Mouse (Mus musculus) forebrain, embryonic 16.5 days (tissue): ENCODE measurements around the gene Cfi. TPM values are rescaled to one million over a fixed set of nuclear protein-coding genes. Genes with fewer than 3 reads are reported as not detected.
A peak's percentile ranks its signal among the peaks of the same experiment; 100 is the strongest.

Experiments used
- ATAC-seq: fragments of 200-750 bp; cut with Nextera tagmentation; 2 replicates; pipeline ENCODE4 v1.8.0; 2017; ENCODE audit warnings: mild to moderate bottlenecking, moderate library complexity
- H3K27ac ChIP-seq: fragments of 300-500 bp; sonication (generic); 2 replicates; pipeline ENCODE4 v1.5.1; 2014; ENCODE audit warnings: low read length, control low read depth
- H3K27me3 ChIP-seq: fragments of 300-500 bp; sonication (generic); replicated peaks from 2 replicates; pipeline ENCODE4 v1.6.1; 2014; ENCODE audit warnings: low read length; ENCODE audit not compliant: control insufficient read depth, insufficient read depth
- H3K36me3 ChIP-seq: fragments of 300-500 bp; sonication (generic); 2 replicates; pipeline ENCODE4 v1.6.1; 2014; ENCODE audit not compliant: control insufficient read depth, insufficient read depth
- H3K4me1 ChIP-seq: fragments of 300-500 bp; sonication (generic); replicated peaks from 2 replicates; pipeline ENCODE4 v1.6.1; 2014; ENCODE audit warnings: low read length; ENCODE audit not compliant: control insufficient read depth, insufficient read depth
- H3K4me2 ChIP-seq: fragments of 300-500 bp; sonication (generic); 2 replicates; pipeline ENCODE4 v1.6.1; 2014; ENCODE audit warnings: mild to moderate bottlenecking, low read length, control low read depth
- H3K4me3 ChIP-seq: fragments of 300-500 bp; sonication (generic); replicated peaks from 2 replicates; pipeline ENCODE4 v1.5.1; 2014; ENCODE audit warnings: mild to moderate bottlenecking, low read length, control low read depth
- H3K9ac ChIP-seq: fragments of 300-500 bp; sonication (generic); replicated peaks from 2 replicates; pipeline ENCODE4 v1.6.1; 2014; ENCODE audit warnings: low read depth, low read length, control low read depth
- H3K9me3 ChIP-seq: fragments of 300-500 bp; sonication (generic); 2 replicates; pipeline ENCODE4 v1.6.1; 2016; ENCODE audit warnings: low read length; ENCODE audit not compliant: control insufficient read depth
- WGBS: fragments of 180-500 bp; shearing (Covaris S2); extraction: QIAGEN DNeasy Blood & Tissue Kit; methylation state at CpG from one replicate; pipeline ENCODE4 v1.1.7; 2014; 5-methylcytosine and 5-hydroxymethylcytosine counted together
- polyA plus RNA-seq: library from polyadenylated mRNA; unstranded; fragments of >200 nt; fragmentation: Nextera tagmentation; extraction: Ambion mirVana; gene quantifications from 2 replicates; pipeline ENCODE4 v1.2.1, GENCODE M21; 2015

The Cfi gene
- polyA plus RNA-seq, 1 experiment from 2014 or later = 0.22 TPM

DNA sequence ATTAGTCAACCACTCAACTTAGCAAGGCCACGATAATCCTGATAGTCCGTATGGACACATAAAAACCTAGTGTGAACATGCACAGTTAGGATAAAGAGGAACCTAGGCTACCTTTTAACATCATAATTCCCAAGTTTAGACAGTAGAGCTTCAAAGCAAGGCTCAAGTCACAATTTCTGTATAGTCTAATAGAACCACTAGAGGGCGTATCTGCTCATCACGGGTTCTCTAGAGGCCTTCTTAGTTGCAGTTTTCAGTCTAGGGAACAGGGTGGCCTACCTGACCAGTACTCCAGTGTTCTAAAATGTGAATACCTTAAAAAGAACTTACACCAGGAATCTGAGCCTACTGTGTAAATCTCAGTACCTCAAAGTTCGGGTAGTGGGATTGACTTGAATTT lies 12.4 kb upstream of the Cfi start:
- Histone ChIP-seq H3K4me2 (no peak overlapping the region), H3K4me1 (no peaks in the 10 kb centered on the region), H3K36me3 (peaks cover 24% of the 10 kb centered on the region), H3K9ac (no peak overlapping the region), H3K27me3 (no peaks in the 10 kb centered on the region), H3K27ac (no peak overlapping the region), H3K9me3 (no peaks in the 10 kb centered on the region), H3K4me3 (no peak overlapping the region)
- WGBS = 59% methylated on average over 5 of the region's 5 CpGs
- ATAC-seq = 0 out of 2 replicates have a peak, but pooled peaks have one; percentile 58

DNA sequence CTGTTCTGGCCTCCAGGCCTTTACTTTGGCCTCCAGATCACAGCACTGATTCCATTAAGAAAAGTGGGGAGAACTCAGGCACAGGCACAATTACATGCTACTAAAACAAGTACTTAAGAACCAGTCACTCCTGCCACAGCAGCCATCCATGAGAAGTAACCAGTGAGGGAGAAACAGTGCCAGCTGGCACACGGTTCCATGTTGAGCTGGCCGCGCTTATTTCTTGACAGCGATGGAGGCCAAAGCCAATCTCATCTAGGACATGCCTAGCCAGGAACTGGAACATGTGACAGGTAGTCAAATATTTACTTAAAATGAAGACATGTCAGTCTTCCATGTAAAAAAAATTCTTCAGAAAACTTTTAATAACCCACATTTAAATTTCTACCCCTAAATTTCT lies 11.5 kb upstream of the Cfi start:
- H3K27me3 ChIP-seq = no peaks in the 10 kb centered on the region
- no peak for ATAC-seq

DNA sequence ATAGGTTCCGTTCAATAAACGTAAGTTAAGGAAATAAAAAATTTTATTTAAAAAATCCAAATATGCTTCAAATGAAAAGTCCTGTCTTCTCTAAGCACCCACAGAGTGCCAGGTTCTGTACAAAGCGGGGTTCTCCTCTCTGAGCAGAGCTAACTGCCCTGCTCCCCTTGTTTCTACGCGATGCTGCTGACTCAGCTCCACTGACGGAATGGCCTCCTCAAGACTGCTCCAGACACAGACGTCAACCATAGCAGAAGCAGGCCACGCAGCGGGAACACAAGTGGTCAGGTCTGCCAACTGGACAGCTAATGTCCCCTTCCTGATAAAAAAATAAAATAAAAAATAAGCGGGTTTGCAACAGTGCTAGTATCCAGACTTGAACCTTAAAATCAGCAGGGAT lies 10.8 kb upstream of the Cfi start:
- Histone ChIP-seq H3K4me1 (peaks cover 13% of the 10 kb centered on the region), H3K27me3 (no peaks in the 10 kb centered on the region), H3K36me3 (peaks cover 24% of the 10 kb centered on the region), H3K4me2 (no peak overlapping the region), H3K27ac (no peak overlapping the region), H3K9me3 (no peaks in the 10 kb centered on the region), H3K4me3 (no peak overlapping the region), H3K9ac (no peak overlapping the region)
- WGBS = 94% methylated on average over 10 of the region's 10 CpGs
- no peak for ATAC-seq

More for the DNA sequence above, 11.5 kb upstream of the Cfi start:
- H3K4me1 ChIP-seq = peaks cover 5% of the 10 kb centered on the region; the same call in 1 of the 2 replicates
- H3K4me2 ChIP-seq = no peak overlapping the region
- H3K9ac ChIP-seq = no peak overlapping the region
- peaks cover 24% of the 10 kb centered on the region for H3K36me3 ChIP-seq
- WGBS = 74% methylated on average over 4 of the region's 4 CpGs
- no peak overlapping the region for H3K4me3 ChIP-seq
- no peak overlapping the region for H3K27ac ChIP-seq
- no peaks in the 10 kb centered on the region for H3K9me3 ChIP-seq

DNA sequence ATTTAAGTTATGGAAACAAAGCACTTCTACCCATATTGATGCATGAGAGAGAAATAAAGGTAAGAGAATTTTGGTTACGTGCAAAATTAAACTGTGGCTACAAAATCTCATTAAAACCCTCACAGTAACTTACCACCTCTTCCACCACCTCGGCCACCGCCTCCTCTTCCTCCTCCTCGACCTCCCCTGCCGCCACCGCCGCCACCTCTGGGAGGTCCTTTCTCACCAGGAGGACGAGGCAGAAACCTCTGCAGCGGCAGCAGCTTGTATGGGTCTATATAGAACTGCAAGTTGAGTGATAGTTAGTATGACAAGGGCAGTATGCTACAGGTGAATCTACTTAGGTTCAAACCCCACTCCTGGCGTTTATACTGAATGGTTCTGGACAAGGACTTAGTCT lies 9.0 kb upstream of the Cfi start:
- no peak overlapping the region for H3K4me2 ChIP-seq
- no peak overlapping the region for H3K9ac ChIP-seq
- no peak overlapping the region for H3K4me3 ChIP-seq
- H3K27ac ChIP-seq = no peak overlapping the region
- H3K36me3 ChIP-seq = peaks cover 24% of the 10 kb centered on the region
- H3K27me3 ChIP-seq = no peaks in the 10 kb centered on the region
- H3K4me1 ChIP-seq = peaks cover 15% of the 10 kb centered on the region
- no peaks in the 10 kb centered on the region for H3K9me3 ChIP-seq
- 88% methylated on average over 10 of the region's 10 CpGs for WGBS
- ATAC-seq = no peak

DNA sequence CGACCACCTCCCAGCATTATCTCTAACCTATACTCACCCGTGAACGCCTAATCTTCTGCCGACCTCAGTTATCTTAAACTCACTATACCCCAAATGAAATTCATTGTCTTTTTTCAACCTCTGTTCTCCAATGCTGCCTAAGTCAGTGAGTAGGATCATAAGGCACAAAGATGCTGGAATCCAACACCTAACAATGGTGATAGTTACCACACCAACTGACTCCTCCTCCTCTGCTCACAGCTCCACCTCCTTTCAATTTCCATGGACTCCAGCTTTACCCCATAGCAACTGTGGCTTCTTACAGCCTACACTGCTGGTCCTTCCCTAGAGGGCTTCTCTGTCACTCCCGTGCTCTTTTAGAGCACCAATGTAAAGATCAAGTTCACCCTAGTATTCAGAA lies 8.0 kb upstream of the Cfi start:
- Histone ChIP-seq H3K4me1 (peaks cover 15% of the 10 kb centered on the region), H3K9ac (no peak overlapping the region), H3K9me3 (no peaks in the 10 kb centered on the region), H3K36me3 (peaks cover 22% of the 10 kb centered on the region), H3K4me3 (no peak overlapping the region), H3K4me2 (no peak overlapping the region), H3K27me3 (no peaks in the 10 kb centered on the region), H3K27ac (no peak overlapping the region)
- 97% methylated on average over 5 of the region's 5 CpGs for WGBS
- no peak for ATAC-seq

DNA sequence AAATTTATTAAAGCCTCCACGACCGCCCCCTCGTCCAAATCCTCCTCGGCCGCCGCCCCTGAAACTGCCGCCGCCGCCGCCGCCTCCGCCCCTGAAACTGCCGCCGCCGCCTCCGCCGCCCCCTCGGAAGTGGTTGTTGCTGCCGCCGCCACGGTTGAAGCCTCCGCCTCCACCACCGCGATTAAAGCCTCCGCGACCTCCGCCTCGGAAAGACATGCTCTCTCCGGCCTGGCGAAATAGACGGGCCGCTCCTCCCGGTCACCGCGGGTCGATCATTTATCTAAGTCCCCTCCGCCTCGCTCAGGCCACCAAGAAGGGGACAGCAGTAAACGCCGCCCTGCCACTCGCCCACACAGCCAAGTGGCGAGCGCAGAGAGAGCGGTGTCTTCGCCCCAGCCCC lies 5.1 kb upstream of the Cfi start:
- Histone ChIP-seq H3K27me3 (no peaks in the 10 kb centered on the region), H3K36me3 (peaks cover 6% of the 10 kb centered on the region), H3K4me2 (peak overlapping the region; percentile 65), H3K4me3 (peak overlapping the region; percentile 85), H3K9me3 (no peaks in the 10 kb centered on the region), H3K9ac (peak overlapping the region; percentile 77), H3K4me1 (peaks cover 15% of the 10 kb centered on the region), H3K27ac (peak overlapping the region; percentile 91)
- WGBS = 0% methylated on average over 44 of the region's 45 CpGs
- ATAC-seq = no peak

DNA sequence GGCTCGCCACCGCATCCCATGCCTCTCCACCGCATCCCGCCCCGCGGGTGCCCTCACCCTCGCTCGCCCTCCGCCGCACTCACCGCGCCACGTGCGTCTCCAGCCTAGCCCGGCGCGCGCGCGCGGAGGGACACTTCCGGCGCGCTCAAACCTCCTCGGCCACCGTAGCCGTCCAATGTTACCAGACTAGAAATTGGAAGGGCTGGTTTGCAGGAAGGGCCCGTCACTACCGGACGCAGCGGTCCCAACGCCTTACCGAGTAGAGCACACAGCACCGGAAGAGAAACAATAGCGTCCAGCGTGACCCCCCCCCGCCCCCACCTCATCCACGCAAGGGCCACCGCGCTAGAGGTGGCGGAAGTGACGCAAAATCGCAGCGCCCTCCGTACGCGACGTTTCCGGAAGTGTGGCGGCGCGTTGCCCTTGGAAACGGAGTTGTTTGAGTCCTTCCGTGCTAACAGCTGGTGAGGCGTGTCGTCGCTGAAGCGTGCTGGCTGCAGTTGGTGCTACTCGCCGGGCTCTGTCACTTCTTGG lies 4.6 kb upstream of the Cfi start, which contains the start of gene Gar1:
TSS of gene Gar1 (minus strand) at position 362 of the 534 bp plus-strand sequence.
- Histone ChIP-seq H3K9me3 (no peaks in the 10 kb centered on the region), H3K27ac (peak within 1 kb of the TSS; percentile 91), H3K36me3 (peaks cover 3% of the 10 kb centered on the region), H3K4me3 (peak within 1 kb of the TSS; percentile 85), H3K9ac (peak within 1 kb of the TSS; percentile 77), H3K4me2 (peak within 1 kb of the TSS; percentile 65), H3K4me1 (peaks cover 15% of the 10 kb centered on the region), H3K27me3 (no peaks in the 10 kb centered on the region)
- under 1% methylated on average over 59 of the region's 60 CpGs for WGBS
- ATAC-seq = peak; percentile 96

DNA sequence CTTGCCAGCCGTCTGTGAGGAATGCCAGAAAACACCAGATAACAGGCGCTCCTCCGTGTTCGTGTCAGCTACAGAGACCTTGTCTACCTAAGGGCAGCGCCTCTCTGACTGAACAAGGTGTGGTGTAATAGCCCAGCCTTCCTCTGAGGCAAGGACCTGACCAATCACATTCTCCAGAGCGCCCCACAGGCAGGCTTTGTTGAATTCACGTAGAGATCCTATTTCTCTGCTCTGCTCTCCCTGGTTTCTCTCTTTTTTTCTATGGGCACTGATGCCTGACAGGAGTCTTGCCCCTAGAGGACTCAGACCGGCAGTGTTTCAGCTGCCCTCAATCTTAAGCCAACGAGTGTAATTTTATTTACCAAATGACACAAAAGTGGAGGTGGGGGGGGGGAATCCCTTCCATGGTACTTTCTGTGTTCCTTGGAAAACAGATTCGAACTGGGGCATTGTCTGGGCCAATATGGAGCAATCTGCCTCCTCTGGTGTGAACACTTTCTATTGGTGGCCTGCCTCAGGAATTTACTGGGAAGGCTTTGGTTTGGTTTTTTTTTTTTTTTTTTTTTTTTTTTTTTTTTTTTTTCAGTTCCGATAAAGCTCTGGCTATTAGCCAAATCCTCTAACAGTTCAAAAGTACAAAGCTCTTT lies 490 bp downstream of the Cfi start:
- Histone ChIP-seq H3K36me3 (no peaks in the 10 kb centered on the region), H3K9me3 (no peaks in the 10 kb centered on the region), H3K27ac (no peak overlapping the region), H3K4me2 (no peak overlapping the region), H3K9ac (no peak overlapping the region), H3K27me3 (no peaks in the 10 kb centered on the region), H3K4me3 (no peak overlapping the region), H3K4me1 (no peaks in the 10 kb centered on the region; the same call in 1 of the 2 replicates)
- 13% methylated on average over 11 of the region's 11 CpGs for WGBS
- ATAC-seq = no peak

DNA sequence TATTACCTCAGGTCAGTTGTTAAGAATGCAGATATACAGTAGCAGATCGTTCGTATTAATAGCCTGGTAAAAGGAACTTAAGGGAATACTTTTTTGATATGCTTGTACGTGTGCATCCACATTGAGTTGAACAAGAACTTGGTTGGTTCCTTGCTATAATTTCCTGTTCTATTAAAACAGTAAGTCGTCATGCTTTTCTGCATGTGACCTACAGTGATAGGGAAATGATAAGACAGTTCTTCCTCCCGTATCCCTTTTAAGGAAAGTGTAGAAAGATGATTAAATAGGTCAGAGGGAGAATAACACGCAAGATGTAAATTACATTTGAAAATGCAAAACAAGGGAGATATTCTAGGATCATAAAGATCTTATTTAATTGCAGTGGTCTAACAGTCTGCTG lies 1.3 kb downstream of the Cfi start:
- Histone ChIP-seq H3K36me3 (no peaks in the 10 kb centered on the region), H3K27me3 (no peaks in the 10 kb centered on the region), H3K9me3 (no peaks in the 10 kb centered on the region), H3K4me3 (no peak overlapping the region), H3K4me1 (no peaks in the 10 kb centered on the region), H3K9ac (no peak overlapping the region), H3K4me2 (no peak overlapping the region), H3K27ac (no peak overlapping the region)
- no peak for ATAC-seq
- WGBS = 91% methylated on average over 6 of the region's 6 CpGs
